Mouse (Mus musculus): ENCODE measurements around the gene Ifi27.
"Not testable (repeated sequence)": the region's sequence is repeated elsewhere in the genome, so short reads cannot be mapped to it uniquely, and the experiment has no call there.

Ifi27 gene

DNA sequence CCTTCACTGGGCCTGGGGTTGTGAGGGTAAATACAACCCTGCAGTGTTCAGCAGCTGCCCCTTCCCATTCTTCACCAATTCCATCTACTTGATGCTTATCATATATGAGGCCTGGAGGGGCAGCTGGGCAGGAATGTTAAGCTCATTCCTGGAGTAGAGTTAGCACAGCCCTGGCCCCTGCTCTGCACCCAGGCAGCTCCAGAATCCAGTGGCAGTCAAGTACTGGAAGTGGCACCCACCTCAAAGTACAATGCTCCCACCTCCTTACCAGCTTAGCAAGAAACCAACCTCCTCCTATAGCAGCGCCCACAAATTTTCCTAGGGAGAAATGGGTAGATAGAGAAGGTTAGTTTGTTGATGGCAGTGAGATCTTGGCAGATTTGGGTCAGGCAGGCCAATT is 22.7 kb downstream of the Ifi27 start:
- not testable (repeated sequence) for DNase-seq (ENCODE audit: low spot score)

- DNase-seq (ENCODE audit: low spot score), result no peak
Measured at GRCm38 (mm10) chr12:103457140-103457539, 23.1 kb downstream of the Ifi27 start, which contains the start of gene Ifi27l2b. Ifi27l2b (minus strand) TSS chr12:103457223.

- no peak for DNase-seq (ENCODE audit: low spot score)
Measured at GRCm38 (mm10) chr12:103474481-103474880, 40.5 kb downstream of the Ifi27 start.

DNA sequence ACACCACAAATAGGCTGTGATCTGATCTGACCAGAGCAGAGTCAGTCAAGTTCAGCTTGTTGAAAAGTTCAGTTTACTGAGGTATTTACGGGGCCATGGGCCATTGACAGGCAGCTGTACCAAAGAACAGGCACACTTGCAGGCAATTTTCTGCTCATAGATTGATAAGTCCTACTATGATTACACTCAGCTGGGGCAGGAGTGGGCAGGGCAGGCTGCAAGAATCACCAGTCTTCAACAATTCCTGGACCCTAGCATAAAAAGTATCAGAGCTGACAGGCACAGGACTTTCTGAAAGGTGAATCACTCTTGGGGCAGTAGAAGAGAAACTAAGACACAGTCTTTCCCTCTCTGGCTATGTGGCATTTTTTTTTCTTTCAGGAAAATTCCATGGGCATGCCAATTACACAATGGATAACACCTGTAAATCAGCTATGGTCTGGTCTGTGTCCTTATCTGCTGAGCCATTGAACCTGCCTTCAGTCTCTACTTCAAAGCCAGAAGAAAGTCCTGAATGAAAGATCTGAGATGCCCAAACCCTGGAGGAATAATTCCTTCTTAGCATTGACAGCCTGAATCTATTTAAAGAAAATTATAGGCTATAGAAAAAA is 42.9 kb downstream of the Ifi27 start:
- no peak for DNase-seq (ENCODE audit: low spot score)

DNA sequence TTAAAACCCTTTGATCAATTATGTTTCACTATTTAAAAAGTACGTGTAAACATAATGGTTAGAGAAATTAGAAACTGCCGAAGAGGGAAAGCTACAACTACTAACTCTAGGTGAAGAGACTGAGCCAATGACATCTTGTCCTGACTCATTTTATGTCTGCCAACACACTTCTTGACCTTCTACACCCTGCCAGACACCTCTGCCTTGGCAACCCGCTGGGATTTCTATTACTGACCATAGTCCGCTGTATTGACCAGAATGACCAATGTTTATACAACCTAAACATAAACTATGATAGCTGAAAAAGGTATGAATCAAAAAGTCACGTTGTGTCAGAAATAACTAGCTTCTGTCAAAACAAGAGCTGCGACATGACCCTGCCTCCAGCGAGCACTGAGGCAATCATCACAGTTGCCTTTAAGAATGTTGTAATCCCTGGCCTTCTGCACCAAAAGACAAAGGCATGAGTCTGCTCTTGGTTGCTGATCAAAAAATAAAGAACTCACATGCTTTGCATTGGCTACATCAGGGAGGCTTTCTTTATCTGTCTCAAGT is 43.5 kb downstream of the Ifi27 start:
- no peak for DNase-seq (ENCODE audit: low spot score)

DNA sequence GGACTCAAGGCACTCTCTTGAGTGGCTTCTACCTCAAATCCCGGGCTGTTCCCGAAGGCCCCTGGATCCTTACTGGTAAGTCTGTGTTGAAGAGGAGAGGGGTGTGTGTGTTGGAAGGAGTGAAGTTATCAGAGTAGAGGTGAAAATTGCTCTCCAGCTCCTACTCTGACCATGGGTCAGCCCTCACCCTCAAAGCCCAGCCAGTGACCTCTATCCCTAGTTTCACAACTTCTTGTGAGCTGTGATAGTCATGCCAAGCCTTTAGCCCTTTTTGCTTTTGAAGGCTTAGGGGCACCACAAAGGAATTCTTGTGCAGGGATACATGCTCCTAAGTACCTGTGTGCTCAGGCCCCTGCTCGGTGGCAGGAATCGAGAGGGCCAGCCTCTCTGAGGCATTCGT is 47.7 kb downstream of the Ifi27 start:
- DNase-seq (ENCODE audit: low spot score), result no peak

GRCm38 (mm10) chr12:103482781-103483180 is 48.8 kb downstream of the Ifi27 start:
- DNase-seq (ENCODE audit: low spot score), result no peak

DNA sequence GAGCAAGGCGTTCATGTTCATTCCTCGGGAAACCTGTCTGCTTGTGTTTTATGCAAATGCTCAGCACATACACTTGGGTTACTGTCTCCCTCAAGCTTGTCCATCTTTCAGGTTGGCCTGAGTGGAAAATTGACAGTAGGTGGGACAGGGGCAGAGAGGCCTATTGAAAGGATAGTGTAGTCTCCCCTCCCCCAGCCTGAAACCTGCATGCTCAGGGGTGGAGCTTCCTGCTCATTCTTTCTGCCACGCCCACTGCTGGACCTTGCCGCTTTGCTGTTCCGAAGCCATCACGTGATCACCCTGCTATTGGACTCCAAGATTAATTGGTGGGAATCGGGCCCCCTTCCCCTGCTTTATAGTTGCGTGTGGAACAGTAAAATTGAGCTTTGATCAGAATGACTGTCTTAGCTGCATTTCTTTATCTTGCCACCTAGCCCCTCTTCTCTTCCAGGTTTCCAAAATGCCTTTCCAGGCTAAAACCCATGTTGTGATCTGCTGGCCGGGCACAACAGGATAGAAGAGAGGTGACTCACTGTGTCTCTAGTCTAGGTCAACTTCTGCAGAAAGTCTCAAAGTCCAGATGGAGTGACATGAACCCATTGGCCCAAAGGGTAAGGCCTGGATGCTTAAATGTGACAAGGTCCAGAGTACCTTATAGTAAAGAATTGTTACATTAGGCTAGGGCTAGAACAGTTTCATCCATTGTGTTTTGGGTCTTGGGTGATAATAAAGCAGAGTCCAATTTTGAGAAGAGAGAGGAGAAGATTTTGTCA is 50.4 kb downstream of the Ifi27 start:
- DNase-seq (ENCODE audit: low spot score), result not testable (repeated sequence)

DNA sequence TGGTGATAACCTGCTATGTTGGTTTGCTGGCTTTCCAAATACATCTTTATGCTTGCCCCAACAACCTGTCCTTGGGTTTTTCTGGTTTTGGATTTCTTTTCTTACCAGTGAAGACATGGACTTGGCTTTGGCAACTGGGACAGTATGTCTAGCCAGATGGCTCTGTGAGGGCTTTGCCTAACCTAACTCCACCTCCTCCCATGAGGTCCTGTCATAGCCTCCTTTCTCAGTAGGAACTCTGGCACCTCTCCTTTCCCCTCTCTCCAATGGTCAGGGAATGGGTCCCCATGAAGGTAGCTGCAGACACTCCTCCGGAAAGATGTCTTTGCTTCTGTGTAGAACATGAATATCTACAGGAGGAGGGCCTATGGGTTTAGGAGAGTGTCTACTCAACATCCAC is 52.7 kb downstream of the Ifi27 start:
- DNase-seq (ENCODE audit: low spot score), result no peak

DNA sequence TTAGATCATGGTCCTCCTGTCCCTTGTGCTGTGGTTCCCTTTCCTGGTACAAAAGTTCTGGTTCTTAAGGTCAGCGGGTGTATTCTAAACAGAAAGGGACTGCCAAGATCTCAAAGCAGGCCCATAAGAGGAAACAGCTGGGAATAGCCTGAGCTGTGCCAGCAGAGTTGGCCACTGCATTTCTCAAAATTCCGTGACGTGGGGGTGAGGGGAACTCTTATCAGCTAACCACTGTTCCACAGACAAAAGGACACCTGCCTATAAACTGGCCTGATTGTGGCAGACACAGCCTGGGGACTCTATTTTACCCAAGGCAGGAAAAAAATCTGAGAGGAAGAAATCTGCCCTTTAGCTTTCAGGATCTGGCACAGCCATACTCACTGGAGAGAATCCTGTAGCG is 53.3 kb downstream of the Ifi27 start:
- DNase-seq (ENCODE audit: low spot score), result no peak

DNA sequence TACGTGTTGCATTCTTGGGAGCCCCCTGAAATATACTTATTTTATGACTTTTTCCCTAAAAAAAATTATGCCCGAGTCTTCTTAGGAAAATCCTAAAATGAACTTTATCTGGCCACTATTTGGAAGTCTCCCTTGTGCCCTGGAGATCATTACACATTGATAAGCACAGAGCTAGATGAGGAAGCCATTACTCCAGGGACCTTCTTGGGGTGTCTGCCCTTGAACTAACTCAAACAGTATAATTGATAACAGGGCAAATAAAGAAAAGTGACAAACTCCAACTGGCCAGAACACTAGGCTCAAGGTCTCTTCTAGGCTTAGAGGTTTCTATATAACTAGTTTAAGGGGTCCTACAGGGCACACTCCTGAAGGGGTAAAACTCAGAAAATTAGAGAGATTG is 53.7 kb downstream of the Ifi27 start:
- no peak for DNase-seq (ENCODE audit: low spot score)

Measured in embryo, embryonic 10.5 days (tissue).